Mouse (Mus musculus): ENCODE measurements around the gene Metap1. TPM values are rescaled to one million over a fixed set of nuclear protein-coding genes. Genes with fewer than 3 reads are reported as not detected.

The Metap1 gene
- total and polyA plus RNA-seq, 3 experiments: 57.4 to 96.3 (median 71.0) TPM

DNA sequence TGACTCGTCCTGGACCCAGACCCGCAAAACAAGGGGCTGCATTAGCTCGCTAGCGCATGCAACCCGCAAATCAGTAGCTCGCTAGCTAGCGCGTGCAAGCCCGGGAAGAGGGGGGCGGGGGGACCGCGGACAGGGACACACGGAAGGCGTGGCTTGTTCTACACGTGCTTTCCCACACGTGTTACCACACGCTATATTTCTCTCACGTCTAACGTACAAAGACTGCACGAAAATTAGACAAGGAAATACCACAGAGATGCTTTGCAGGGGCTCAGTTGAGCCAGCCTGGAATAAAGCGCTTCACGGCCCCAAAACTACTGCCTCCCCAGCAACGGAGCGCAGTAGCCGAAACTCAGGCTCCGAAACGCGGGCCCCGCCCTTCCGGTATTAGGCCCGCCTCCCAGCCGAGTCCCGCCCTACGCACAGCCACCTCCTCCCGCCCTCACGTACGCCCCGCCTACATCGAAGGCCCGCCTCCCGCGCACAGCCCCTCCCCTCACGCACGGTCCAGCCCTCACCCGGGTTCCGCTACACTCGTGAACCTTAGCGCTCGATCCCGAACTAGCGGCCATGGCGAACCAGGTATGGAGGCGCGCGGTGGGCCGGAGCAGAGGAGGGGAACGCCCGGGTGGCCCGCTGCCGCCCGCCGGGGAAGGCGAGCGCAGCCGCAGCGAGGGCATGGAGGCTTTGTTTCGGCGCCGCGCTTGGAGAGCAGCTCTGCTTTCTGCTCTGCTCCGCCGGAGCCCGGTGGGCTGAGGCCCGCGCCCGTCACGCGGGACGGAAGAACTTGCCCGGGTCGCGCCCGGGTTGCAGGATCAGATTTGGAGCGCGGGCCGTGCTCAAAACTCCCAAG, 46.5 kb downstream of the Metap1 start, which contains the start of gene Adh5:
TSS of gene Adh5 (plus strand) at position 482 of the 853 bp plus-strand sequence.
- Histone ChIP-seq H3K36me3 (ENCODE audit: control insufficient read depth in 1 of 2, insufficient read depth in 2 of 2, low read length in 2 of 2) (peaks cover 0 to 6% of the 10 kb centered on the region in 2 experiments; a peak in 3 of 4 replicates), H3K4me1 (ENCODE audit: control insufficient read depth in 1 of 2, insufficient read depth in 2 of 2, low read length in 2 of 2) (peaks cover 4 to 10% of the 10 kb centered on the region in 2 experiments; a peak in 3 of 4 replicates), H3K27ac (ENCODE audit: control insufficient read depth, low read depth, low read length) (peak within 1 kb of the TSS; percentile 92), H3K79me2 (ENCODE audit: control insufficient read depth, insufficient read depth, low read length, poor library complexity) (peaks cover 11% of the 10 kb centered on the region), H3K27me3 (ENCODE audit: control insufficient read depth in 1 of 2, insufficient read depth in 2 of 2, low read length in 2 of 2) (no peaks in the 10 kb centered on the region), H3K4me3 (ENCODE audit: control insufficient read depth in 1 of 2, insufficient read depth in 1 of 2, low read depth in 2 of 2, low read length in 2 of 2) (peak within 1 kb of the TSS; percentile 82 to 85), H3K9ac (ENCODE audit: control insufficient read depth, low read depth, low read length, poor library complexity, severe bottlenecking) (peak within 1 kb of the TSS; percentile 84), H3K9me3 (replicated peaks; ENCODE audit: insufficient read depth, low read length) (no peaks in the 10 kb centered on the region)
- DNase-seq (ENCODE audit: low read depth, low spot score): peak; percentile 95
- no peak for TF ChIP-seq MEF2A (IDR thresholded peaks at IDR 0.05; ENCODE audit: extremely low read depth, insufficient replicate concordance, low read depth, low read length, poor library complexity, severe bottlenecking)
- peak; percentile 64; the same call in 1 of the 2 replicates for TF ChIP-seq CHD1 (IDR thresholded peaks at IDR 0.05; ENCODE audit: low read depth, low read length)
- TF ChIP-seq NELFE (IDR thresholded peaks at IDR 0.05; ENCODE audit: low read depth, low read length): peak; percentile 91
- no peak for TF ChIP-seq RAD21 (IDR thresholded peaks at IDR 0.05; ENCODE audit: low read depth, low read length)
- peak; percentile 86 for TF ChIP-seq BHLHE40 (IDR thresholded peaks at IDR 0.05; ENCODE audit: borderline replicate concordance, low read depth, low read length)
- peak; percentile 58 for TF ChIP-seq USF1 (IDR thresholded peaks at IDR 0.05; ENCODE audit: low read depth, low read length)
- TF ChIP-seq ELF1 (IDR thresholded peaks at IDR 0.05; ENCODE audit: low read depth, low read length): peak; percentile 79; the same call in 1 of the 2 replicates
- TF ChIP-seq TAL1 (IDR thresholded peaks at IDR 0.05; ENCODE audit: low read length): no peak
- TF ChIP-seq ZNF384 (IDR thresholded peaks at IDR 0.05; ENCODE audit: low read depth, low read length): no peak
- TF ChIP-seq MYC (IDR thresholded peaks at IDR 0.05; ENCODE audit: low read depth, low read length): peak; percentile 100
- TF ChIP-seq NRF1 (IDR thresholded peaks at IDR 0.05; ENCODE audit: insufficient read depth, low read depth, low read length, poor library complexity, severe bottlenecking): peak; percentile 49; the same call in 1 of the 2 replicates
- TF ChIP-seq USF2 (IDR thresholded peaks at IDR 0.05; ENCODE audit: borderline replicate concordance in 1 of 2, insufficient read depth in 1 of 2, low read depth in 1 of 2, low read length in 2 of 2): no peak
- peak; percentile 99 for TF ChIP-seq SIN3A (IDR thresholded peaks at IDR 0.05; ENCODE audit: low read length)
- 0 out of 2 replicates have a peak, but pooled peaks have one; percentile 63 for TF ChIP-seq UBTF (IDR thresholded peaks at IDR 0.05; ENCODE audit: borderline replicate concordance, insufficient read depth, low read depth, low read length)
- no peak for TF ChIP-seq EP300 (IDR thresholded peaks at IDR 0.05; ENCODE audit: low read depth in 1 of 2, low read length in 2 of 2)
- no peak for TF ChIP-seq MAZ (IDR thresholded peaks at IDR 0.05; ENCODE audit: low read depth, low read length)
- TF ChIP-seq KAT2A (conservative IDR thresholded peaks at IDR 0.05; ENCODE audit: low read depth, low read length): no peak; the same call in 1 of the 2 replicates
- TF ChIP-seq POLR2AphosphoS5 (IDR thresholded peaks at IDR 0.05; ENCODE audit: borderline replicate concordance, low read depth, low read length): no peak
- TF ChIP-seq POLR2AphosphoS2 (IDR thresholded peaks at IDR 0.05; ENCODE audit: low read length): peak; percentile 77
- no peak; the same call in 1 of the 2 replicates for TF ChIP-seq SMC3 (IDR thresholded peaks at IDR 0.05; ENCODE audit: low read depth, low read length)
- TF ChIP-seq ETS1 (IDR thresholded peaks at IDR 0.05; ENCODE audit: low read depth, low read length): peak; percentile 17; the same call in 1 of the 2 replicates
- TF ChIP-seq TBP (IDR thresholded peaks at IDR 0.05; ENCODE audit: low read depth, low read length): peak; percentile 57; the same call in 1 of the 2 replicates
- no peak for TF ChIP-seq CHD2 (IDR thresholded peaks at IDR 0.05; ENCODE audit: low read length)
- TF ChIP-seq MYB (IDR thresholded peaks at IDR 0.05; ENCODE audit: low read depth, low read length): no peak
- no peak for TF ChIP-seq E2F4 (IDR thresholded peaks at IDR 0.05; ENCODE audit: borderline replicate concordance, low read depth, low read length)
- no peak for TF ChIP-seq MAFK (IDR thresholded peaks at IDR 0.05; ENCODE audit: borderline replicate concordance, low read depth, low read length)
- TF ChIP-seq MAX (IDR thresholded peaks at IDR 0.05; ENCODE audit: low read length): peak; percentile 100
- TF ChIP-seq HCFC1 (IDR thresholded peaks at IDR 0.05; ENCODE audit: low read depth, low read length): peak; percentile 36; the same call in 1 of the 2 replicates
- TF ChIP-seq GATA1 (IDR thresholded peaks at IDR 0.05; ENCODE audit: low read depth, low read length): no peak
- TF ChIP-seq JUND (IDR thresholded peaks at IDR 0.05; ENCODE audit: low read depth, low read length): no peak
- peak; percentile 35 to 99; a peak in 2 of 4 replicates for TF ChIP-seq POLR2A (IDR thresholded peaks at IDR 0.05; ENCODE audit: control insufficient read depth in 1 of 2, insufficient read depth in 1 of 2, low read depth in 1 of 2, low read length in 2 of 2, poor library complexity in 1 of 2)
- no peak for TF ChIP-seq ZC3H11A (IDR thresholded peaks at IDR 0.05; ENCODE audit: low read depth, low read length)
- TF ChIP-seq RCOR1 (IDR thresholded peaks at IDR 0.05; ENCODE audit: low read depth, low read length): no peak
- peak; percentile 100 for TF ChIP-seq MXI1 (IDR thresholded peaks at IDR 0.05; ENCODE audit: low read depth, low read length)
- TF ChIP-seq ZMIZ1 (IDR thresholded peaks at IDR 0.05; ENCODE audit: low read depth, low read length): peak; percentile 48

Data from MEL (cell line).